Mouse (Mus musculus) ES-Bruce4 (cell line): Measurements from ENCODE around the gene Tsc22d3. TPM values are rescaled to one million over a fixed set of nuclear protein-coding genes. Genes with fewer than 3 reads are reported as not detected.

Source experiments
- H3K27ac ChIP-seq: 2 replicates; pipeline ENCODE4 v1.5.1; 2012; ENCODE audit warnings: low read length, inconsistent platforms; ENCODE audit not compliant: insufficient read depth
- H3K27me3 ChIP-seq: 2 replicates; pipeline ENCODE4 v1.6.1; 2012; ENCODE audit warnings: mild to moderate bottlenecking, low read length, inconsistent platforms; ENCODE audit not compliant: control insufficient read depth, poor library complexity, insufficient read depth, severe bottlenecking
- H3K36me3 ChIP-seq: 2 replicates; pipeline ENCODE4 v1.6.1; 2012; ENCODE audit warnings: inconsistent platforms, mild to moderate bottlenecking, low read length, moderate library complexity; ENCODE audit not compliant: control insufficient read depth, poor library complexity, insufficient read depth, severe bottlenecking
- H3K4me1 ChIP-seq: one replicate; pipeline ENCODE4 v1.8.1; 2011; ENCODE audit warnings: low read length; ENCODE audit not compliant: control insufficient read depth, insufficient read depth
- H3K4me3 ChIP-seq: 2 replicates; pipeline ENCODE4 v1.5.1; 2011; ENCODE audit warnings: low read depth, mild to moderate bottlenecking, low read length
- H3K9ac ChIP-seq: 2 replicates; pipeline ENCODE4 v1.6.1; 2012; ENCODE audit warnings: low read depth, mild to moderate bottlenecking, inconsistent platforms; ENCODE audit not compliant: poor library complexity, severe bottlenecking
- H3K9me3 ChIP-seq: replicated peaks from 2 replicates; pipeline ENCODE4 v1.6.1; 2012; ENCODE audit warnings: mild to moderate bottlenecking, low read length, inconsistent platforms; ENCODE audit not compliant: control insufficient read depth, poor library complexity, insufficient read depth, severe bottlenecking
- CTCF ChIP-seq: IDR thresholded peaks from one replicate; pipeline ENCODE4 v1.8.1; 2011; ENCODE audit warnings: low read depth, low read length
- EP300 ChIP-seq: IDR thresholded peaks from 2 replicates; pipeline ENCODE4 v1.6.1; 2011; ENCODE audit warnings: low read depth, low read length; ENCODE audit not compliant: insufficient read depth
- POLR2A ChIP-seq: IDR thresholded peaks from one replicate; pipeline ENCODE4 v1.8.1; 2011; ENCODE audit warnings: low read length; ENCODE audit not compliant: insufficient read depth
- polyA plus RNA-seq: library from polyadenylated mRNA; stranded (reverse); fragments of >200 nt; gene quantifications from 2 replicates; pipeline ENCODE4 v1.2.4, GENCODE M21; 2011; ENCODE audit warnings: low read depth; ENCODE audit not compliant: missing spikeins, insufficient read depth, insufficient read length

The Tsc22d3 gene
- polyA plus RNA-seq, 1 experiment = 7.6 TPM

DNA sequence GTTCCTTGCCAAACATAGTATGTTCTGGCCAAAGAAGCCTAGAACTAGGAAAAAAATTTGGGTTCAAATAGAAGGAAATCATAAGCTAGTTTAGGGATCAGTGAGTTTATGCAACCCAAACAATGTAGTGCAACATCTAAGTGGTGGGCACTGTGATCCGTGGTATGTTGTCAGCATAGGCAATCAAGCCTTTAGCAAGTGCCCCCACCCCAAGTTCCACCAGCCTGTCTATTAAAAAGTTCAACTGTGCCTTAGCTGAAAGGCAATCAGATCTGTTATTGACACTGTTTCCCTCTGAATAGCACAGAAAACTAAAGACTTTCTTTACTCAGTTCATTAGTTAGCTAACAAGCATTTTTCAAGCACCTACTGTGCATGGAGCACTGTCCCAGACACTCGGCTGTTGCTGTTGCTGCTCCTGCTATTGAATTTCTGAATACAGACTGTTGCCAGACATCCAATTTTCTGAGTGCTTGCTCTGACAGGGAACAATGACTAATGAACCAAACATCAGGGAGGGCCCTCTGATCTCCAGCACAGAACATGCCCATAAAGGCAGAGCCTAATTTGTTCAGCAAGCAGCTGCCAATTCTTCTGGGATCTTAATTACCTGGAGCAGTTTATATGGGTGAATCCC is 27.6 kb downstream of the Tsc22d3 start:
- TF ChIP-seq CTCF = no peak
- TF ChIP-seq POLR2A = no peak
- TF ChIP-seq EP300 = no peak
- Histone ChIP-seq H3K36me3 (no peaks in the 10 kb centered on the region), H3K27me3 (no peaks in the 10 kb centered on the region), H3K4me1 (no peaks in the 10 kb centered on the region), H3K9ac (no peak overlapping the region), H3K27ac (no peak overlapping the region), H3K9me3 (no peaks in the 10 kb centered on the region), H3K4me3 (no peak overlapping the region)

DNA sequence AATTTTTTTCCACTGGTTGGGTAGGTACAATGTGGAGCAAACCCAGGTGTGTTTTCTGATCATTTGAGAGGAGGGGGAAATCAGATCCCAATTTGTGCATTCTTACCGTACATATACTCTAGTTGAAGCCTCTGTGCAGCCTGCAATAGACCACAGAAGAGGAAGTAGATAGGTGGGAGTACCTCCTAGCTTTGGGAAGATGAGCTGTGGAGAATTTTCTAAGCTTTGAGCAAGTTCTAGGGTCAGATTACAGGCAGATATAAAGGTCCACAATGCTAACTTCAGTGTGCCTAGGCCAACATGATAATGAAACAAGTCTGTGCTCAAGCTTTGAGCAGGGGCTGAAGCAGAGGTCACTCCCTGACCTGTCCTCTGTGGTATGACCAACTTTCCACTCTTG is 30.9 kb downstream of the Tsc22d3 start:
- Histone ChIP-seq H3K27ac (no peak overlapping the region), H3K27me3 (no peaks in the 10 kb centered on the region), H3K36me3 (no peaks in the 10 kb centered on the region), H3K4me1 (no peaks in the 10 kb centered on the region), H3K9me3 (no peaks in the 10 kb centered on the region), H3K9ac (no peak overlapping the region), H3K4me3 (no peak overlapping the region)
- TF ChIP-seq POLR2A (no peak), EP300 (no peak)

DNA sequence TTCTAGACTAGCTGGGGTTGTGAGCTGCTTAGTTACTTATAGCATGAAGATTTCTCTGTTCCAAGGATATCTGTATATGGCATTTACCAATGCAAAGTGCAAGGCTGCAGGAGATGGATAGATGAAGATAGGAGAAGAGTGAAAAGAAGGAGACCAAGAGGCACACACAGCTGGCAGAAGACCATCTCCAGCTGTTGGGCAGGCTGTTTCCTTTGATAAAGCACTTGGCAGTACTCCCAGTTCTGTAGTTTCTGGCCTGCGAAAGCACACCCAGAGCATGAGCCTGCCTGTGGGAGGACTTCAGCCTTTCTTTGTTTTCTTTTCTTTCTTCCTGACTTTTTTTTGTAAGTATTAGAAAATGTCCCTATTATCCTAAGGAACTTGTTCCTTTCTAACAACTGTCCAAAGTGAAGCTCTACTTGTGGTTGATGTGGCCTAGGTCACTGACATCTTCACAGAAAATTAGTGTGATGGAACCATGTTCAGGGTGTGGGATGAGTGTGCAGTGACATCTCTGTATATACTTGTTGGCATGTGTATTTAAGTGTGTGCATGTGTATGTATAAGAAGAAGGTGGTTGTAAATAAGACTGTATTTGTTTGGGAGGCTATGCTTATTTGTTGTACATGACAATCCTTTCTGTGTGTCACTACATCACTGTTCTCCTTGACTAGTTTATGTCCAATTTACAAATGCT is 32.6 kb downstream of the Tsc22d3 start:
- Histone ChIP-seq H3K27ac (no peak overlapping the region), H3K4me1 (no peaks in the 10 kb centered on the region), H3K9ac (no peak overlapping the region), H3K27me3 (no peaks in the 10 kb centered on the region), H3K4me3 (no peak overlapping the region), H3K9me3 (no peaks in the 10 kb centered on the region), H3K36me3 (no peaks in the 10 kb centered on the region)
- TF ChIP-seq EP300 = no peak
- TF ChIP-seq POLR2A = no peak
- TF ChIP-seq CTCF = no peak

DNA sequence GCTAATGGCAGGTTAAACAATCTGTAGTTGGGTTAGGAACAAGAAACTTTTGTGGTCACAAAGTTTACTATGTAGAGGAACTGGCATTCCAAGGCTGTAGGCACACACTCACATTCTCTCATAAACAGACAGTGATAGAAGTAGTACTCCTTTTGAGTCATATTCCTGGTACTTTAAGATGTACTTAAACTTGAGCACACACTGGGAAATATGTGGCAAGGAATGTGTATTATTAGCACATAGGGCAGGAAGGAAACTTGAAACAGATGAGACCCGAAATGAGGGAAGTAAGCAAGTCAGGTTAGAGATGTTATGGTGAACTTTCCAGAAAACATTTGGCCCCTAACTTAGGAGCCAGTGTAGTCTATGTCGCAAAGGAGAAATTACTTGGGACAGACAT is 34.7 kb downstream of the Tsc22d3 start:
- Histone ChIP-seq H3K4me1 (no peaks in the 10 kb centered on the region), H3K27me3 (no peaks in the 10 kb centered on the region), H3K27ac (no peak overlapping the region), H3K36me3 (no peaks in the 10 kb centered on the region), H3K9ac (no peak overlapping the region), H3K9me3 (no peaks in the 10 kb centered on the region), H3K4me3 (no peak overlapping the region)
- TF ChIP-seq EP300 (no peak), CTCF (no peak), POLR2A (no peak)

DNA sequence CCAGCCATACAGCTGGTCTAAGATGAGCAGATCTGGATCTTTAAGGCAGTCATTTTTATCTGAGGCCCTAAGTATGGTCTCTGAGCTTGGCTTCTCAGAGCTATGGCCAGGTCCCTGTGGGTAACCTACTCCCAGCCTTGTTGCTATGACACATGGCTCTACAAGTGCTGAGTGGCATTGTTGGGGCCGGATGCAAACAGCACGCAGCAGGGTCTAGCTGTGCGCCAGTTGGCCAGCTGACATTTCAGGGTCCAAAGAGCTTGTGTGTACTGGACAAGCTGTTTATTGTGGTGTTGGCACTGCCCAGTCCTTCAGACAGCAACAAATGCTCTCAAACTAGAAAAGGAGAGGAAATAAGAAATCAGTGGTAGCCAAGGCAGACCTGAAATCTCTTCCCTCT is 35.2 kb downstream of the Tsc22d3 start:
- H3K4me3 ChIP-seq = no peak overlapping the region
- H3K9me3 ChIP-seq = no peaks in the 10 kb centered on the region
- H3K27me3 ChIP-seq = no peaks in the 10 kb centered on the region
- no peak overlapping the region for H3K9ac ChIP-seq
- no peaks in the 10 kb centered on the region for H3K36me3 ChIP-seq
- H3K27ac ChIP-seq = no peak overlapping the region
- no peaks in the 10 kb centered on the region for H3K4me1 ChIP-seq
- TF ChIP-seq POLR2A (no peak), EP300 (no peak), CTCF (no peak)

DNA sequence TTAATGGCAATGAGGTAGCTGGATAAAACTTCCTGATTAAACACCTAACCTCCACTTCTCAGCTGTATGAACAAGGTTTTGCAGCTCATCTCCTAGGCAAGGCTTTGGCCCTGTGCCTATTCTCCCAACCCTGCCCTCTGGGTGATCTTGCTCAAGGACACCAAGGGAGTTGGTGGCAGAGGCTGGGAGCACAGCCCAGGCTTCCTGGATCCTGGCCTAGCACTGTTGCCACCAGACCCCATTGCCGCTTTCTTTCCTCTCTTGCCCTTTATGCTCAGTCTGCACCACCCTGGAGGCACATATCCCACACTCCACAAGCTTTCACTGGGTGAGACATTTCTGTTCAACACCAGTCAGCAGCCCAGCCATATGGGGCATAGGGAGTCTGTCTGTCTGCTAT is 35.7 kb downstream of the Tsc22d3 start:
- Histone ChIP-seq H3K4me1 (no peaks in the 10 kb centered on the region), H3K4me3 (no peak overlapping the region), H3K27ac (no peak overlapping the region), H3K9ac (no peak overlapping the region), H3K36me3 (no peaks in the 10 kb centered on the region), H3K27me3 (no peaks in the 10 kb centered on the region), H3K9me3 (no peaks in the 10 kb centered on the region)
- TF ChIP-seq EP300 (no peak), POLR2A (no peak), CTCF (no peak)
